Mouse (Mus musculus) kidney, adult 8-10 months (tissue): Measurements from ENCODE around the gene Rmi2.
"Not testable (repeated sequence)": the region's sequence is repeated elsewhere in the genome, so short reads cannot be mapped to it uniquely, and the experiment has no call there.

Experiments
- DNase-seq, 2 experiments: peaks; one replicate each; pipeline ENCODE4 v3.0.0; 2022

Rmi2 gene

GRCm38 (mm10) chr16:10827766-10828460 is 6.9 kb upstream of the Rmi2 start:
- DNase-seq, result no peak

GRCm38 (mm10) chr16:10828461-10828805 is 6.4 kb upstream of the Rmi2 start:
- DNase-seq, result peak; percentile 44 to 61

GRCm38 (mm10) chr16:10834542-10834910 is 333 bp upstream of the Rmi2 start:
- DNase-seq, result no peak

GRCm38 (mm10) chr16:10836388-10836787 is 1.5 kb downstream of the Rmi2 start:
- no peak for DNase-seq

- no peak for DNase-seq
Measured at GRCm38 (mm10) chr16:10837250-10837649, 2.4 kb downstream of the Rmi2 start.

GRCm38 (mm10) chr16:10837903-10838302 is 3.0 kb downstream of the Rmi2 start:
- DNase-seq, result no peak

GRCm38 (mm10) chr16:10838487-10839245 is 3.8 kb downstream of the Rmi2 start:
- DNase-seq, result peak in 1 of 2 experiments; percentile 21

GRCm38 (mm10) chr16:10840018-10840417 is 5.2 kb downstream of the Rmi2 start:
- DNase-seq, result no peak

GRCm38 (mm10) chr16:10842282-10842855 is 7.5 kb downstream of the Rmi2 start:
- DNase-seq, result peak; percentile 42 to 55

GRCm38 (mm10) chr16:10843486-10844318 is 8.8 kb downstream of the Rmi2 start:
- peak in 1 of 2 experiments; percentile 10 for DNase-seq

- no peak for DNase-seq
Measured at GRCm38 (mm10) chr16:10844319-10844670, 9.4 kb downstream of the Rmi2 start.

- no peak for DNase-seq
Measured at GRCm38 (mm10) chr16:10845952-10846351, 11.1 kb downstream of the Rmi2 start.

GRCm38 (mm10) chr16:10846503-10846902 is 11.6 kb downstream of the Rmi2 start:
- peak; percentile 59 to 77 for DNase-seq

GRCm38 (mm10) chr16:10849965-10850861 is 15.4 kb downstream of the Rmi2 start:
- peak; percentile 71 to 78 for DNase-seq

GRCm38 (mm10) chr16:10850905-10851304 is 16.0 kb downstream of the Rmi2 start:
- DNase-seq, result no peak

GRCm38 (mm10) chr16:10852216-10852615 is 17.4 kb downstream of the Rmi2 start:
- DNase-seq, result not testable (repeated sequence)

GRCm38 (mm10) chr16:10859726-10860245 is 24.9 kb downstream of the Rmi2 start:
- no peak for DNase-seq

- no peak for DNase-seq
Measured at GRCm38 (mm10) chr16:10861408-10861807, 26.5 kb downstream of the Rmi2 start.

GRCm38 (mm10) chr16:10864833-10865591 is 30.2 kb downstream of the Rmi2 start:
- no peak for DNase-seq

- DNase-seq, result peak in 1 of 2 experiments; percentile 29
Measured at GRCm38 (mm10) chr16:10865592-10865987, 30.7 kb downstream of the Rmi2 start.

- DNase-seq, result no peak
Measured at GRCm38 (mm10) chr16:10866841-10867240, 32.0 kb downstream of the Rmi2 start.
